Mouse (Mus musculus) lung, postnatal 0 days (tissue): ENCODE data around the gene Dnajb4. TPM values are rescaled to one million over a fixed set of nuclear protein-coding genes. Genes with fewer than 3 reads are reported as not detected.
A peak's percentile ranks its signal among the peaks of the same experiment; 100 is the strongest.

Source experiments
- ATAC-seq: fragments of 200-750 bp; cut with Nextera tagmentation; 2 replicates; pipeline ENCODE4 v1.8.0; 2017; ENCODE audit warnings: moderate library complexity
- DNase-seq: peaks from one replicate; pipeline ENCODE4 v3.0.0-alpha.2; 2016; ENCODE audit warnings: low spot score
- H3K27ac ChIP-seq: fragments of 300-500 bp; sonication (generic); 2 replicates; pipeline ENCODE4 v1.5.1; 2014; ENCODE audit warnings: antibody characterized with exemption, mild to moderate bottlenecking, low read length, mixed read lengths
- H3K27me3 ChIP-seq: fragments of 300-500 bp; sonication (generic); replicated peaks from 2 replicates; pipeline ENCODE4 v1.6.1; 2014; ENCODE audit warnings: low read length, mixed read lengths; ENCODE audit not compliant: insufficient read depth
- H3K36me3 ChIP-seq: fragments of 300-500 bp; sonication (generic); 2 replicates; pipeline ENCODE4 v1.6.1; 2014; ENCODE audit warnings: low read length, mixed read lengths; ENCODE audit not compliant: insufficient read depth
- H3K4me1 ChIP-seq: fragments of 300-500 bp; sonication (generic); 2 replicates; pipeline ENCODE4 v1.6.1; 2014; ENCODE audit warnings: antibody characterized with exemption, low read depth, low read length, mixed read lengths; ENCODE audit not compliant: insufficient read depth
- H3K4me2 ChIP-seq: fragments of 300-500 bp; sonication (generic); replicated peaks from 2 replicates; pipeline ENCODE4 v1.6.1; 2014; ENCODE audit warnings: low read depth, mild to moderate bottlenecking, low read length, moderate library complexity, mixed read lengths
- H3K4me3 ChIP-seq: fragments of 300-500 bp; sonication (generic); 2 replicates; pipeline ENCODE4 v1.5.1; 2014; ENCODE audit warnings: low read depth, low read length
- H3K9ac ChIP-seq: fragments of 300-500 bp; sonication (generic); replicated peaks from 2 replicates; pipeline ENCODE4 v1.6.1; 2014; ENCODE audit warnings: low read depth, mild to moderate bottlenecking
- H3K9me3 ChIP-seq: fragments of 300-500 bp; sonication (generic); 2 replicates; pipeline ENCODE4 v1.6.1; 2016; ENCODE audit warnings: low read length, mixed read lengths
- CTCF ChIP-seq: IDR thresholded peaks from 2 replicates; pipeline ENCODE4 v1.5.1; 2016; ENCODE audit warnings: antibody characterized with exemption, mild to moderate bottlenecking
- EP300 ChIP-seq: IDR thresholded peaks from 2 replicates; pipeline ENCODE4 v1.6.1; 2016; ENCODE audit warnings: antibody characterized with exemption, mild to moderate bottlenecking, control low read depth
- WGBS: fragments of 180-500 bp; shearing (Covaris S2); extraction: QIAGEN DNeasy Blood & Tissue Kit; methylation state at CpG from one replicate; pipeline ENCODE4 v1.1.7; 2014; 5-methylcytosine and 5-hydroxymethylcytosine counted together
- polyA plus RNA-seq: library from polyadenylated mRNA; unstranded; fragments of >200 nt; fragmentation: Nextera tagmentation; extraction: Ambion mirVana; gene quantifications from 2 replicates; pipeline ENCODE4 v1.2.1, GENCODE M21; 2015

The Dnajb4 gene
- polyA plus RNA-seq, 1 experiment from 2014 or later, result 54.0 TPM

- Histone ChIP-seq H3K27ac (no peak overlapping the region), H3K27me3 (no peaks in the 10 kb centered on the region), H3K9me3 (no peaks in the 10 kb centered on the region), H3K4me1 (no peaks in the 10 kb centered on the region), H3K9ac (no peak overlapping the region), H3K4me2 (no peak overlapping the region), H3K36me3 (no peaks in the 10 kb centered on the region), H3K4me3 (no peak overlapping the region)
- DNase-seq (no peak), ATAC-seq (no peak)
- WGBS, result 70% methylated on average over 23 of the region's 23 CpGs
- TF ChIP-seq CTCF, result no peak
- TF ChIP-seq EP300, result no peak
These were observed 53.1 kb downstream of the Dnajb4 start for GRCm38 (mm10) chr3:152156816-152157496.

GRCm38 (mm10) chr3:152155296-152155948 lies 54.7 kb downstream of the Dnajb4 start:
- H3K9ac ChIP-seq, result no peak overlapping the region
- ATAC-seq (no peak), DNase-seq (no peak)
- H3K4me3 ChIP-seq, result no peak overlapping the region
- H3K27ac ChIP-seq, result no peak overlapping the region
- no peak overlapping the region for H3K4me2 ChIP-seq
- no peaks in the 10 kb centered on the region for H3K36me3 ChIP-seq
- no peaks in the 10 kb centered on the region for H3K9me3 ChIP-seq
- H3K4me1 ChIP-seq, result no peaks in the 10 kb centered on the region
- TF ChIP-seq EP300, result no peak
- no peak for TF ChIP-seq CTCF
- 52% methylated on average over 11 of the region's 11 CpGs for WGBS
- H3K27me3 ChIP-seq, result no peaks in the 10 kb centered on the region

GRCm38 (mm10) chr3:152154095-152154494 lies 56.0 kb downstream of the Dnajb4 start:
- ATAC-seq (no peak), DNase-seq (no peak)
- Histone ChIP-seq H3K9ac (no peak overlapping the region), H3K4me3 (no peak overlapping the region), H3K4me1 (0 out of 2 replicates have a peak, but pooled peaks cover 4% of the 10 kb centered on the region), H3K9me3 (no peaks in the 10 kb centered on the region), H3K27me3 (no peaks in the 10 kb centered on the region), H3K36me3 (no peaks in the 10 kb centered on the region), H3K4me2 (no peak overlapping the region), H3K27ac (no peak overlapping the region)
- 84% methylated on average over 5 of the region's 5 CpGs for WGBS
- no peak for TF ChIP-seq CTCF
- no peak for TF ChIP-seq EP300

GRCm38 (mm10) chr3:152153152-152153551 lies 57.0 kb downstream of the Dnajb4 start:
- Histone ChIP-seq H3K4me1 (0 out of 2 replicates have a peak, but pooled peaks cover 4% of the 10 kb centered on the region), H3K27me3 (no peaks in the 10 kb centered on the region), H3K9ac (no peak overlapping the region), H3K4me2 (no peak overlapping the region), H3K9me3 (no peaks in the 10 kb centered on the region), H3K36me3 (no peaks in the 10 kb centered on the region), H3K27ac (no peak overlapping the region), H3K4me3 (no peak overlapping the region)
- TF ChIP-seq CTCF (no peak), EP300 (no peak)
- DNase-seq (no peak), ATAC-seq (no peak)
- WGBS, result 73% methylated on average over 2 of the region's 2 CpGs

- Histone ChIP-seq H3K27me3 (no peaks in the 10 kb centered on the region), H3K4me1 (peaks cover 9% of the 10 kb centered on the region), H3K4me3 (no peak overlapping the region), H3K4me2 (no peak overlapping the region), H3K36me3 (no peaks in the 10 kb centered on the region), H3K9ac (no peak overlapping the region), H3K9me3 (no peaks in the 10 kb centered on the region), H3K27ac (no peak overlapping the region)
- no peak for ATAC-seq
- TF ChIP-seq EP300 (no peak), CTCF (no peak)
- WGBS, result 92% methylated on average over 1 of the region's 1 CpGs
- DNase-seq, result no peak
These were observed 57.7 kb downstream of the Dnajb4 start for GRCm38 (mm10) chr3:152152483-152152804.

DNA sequence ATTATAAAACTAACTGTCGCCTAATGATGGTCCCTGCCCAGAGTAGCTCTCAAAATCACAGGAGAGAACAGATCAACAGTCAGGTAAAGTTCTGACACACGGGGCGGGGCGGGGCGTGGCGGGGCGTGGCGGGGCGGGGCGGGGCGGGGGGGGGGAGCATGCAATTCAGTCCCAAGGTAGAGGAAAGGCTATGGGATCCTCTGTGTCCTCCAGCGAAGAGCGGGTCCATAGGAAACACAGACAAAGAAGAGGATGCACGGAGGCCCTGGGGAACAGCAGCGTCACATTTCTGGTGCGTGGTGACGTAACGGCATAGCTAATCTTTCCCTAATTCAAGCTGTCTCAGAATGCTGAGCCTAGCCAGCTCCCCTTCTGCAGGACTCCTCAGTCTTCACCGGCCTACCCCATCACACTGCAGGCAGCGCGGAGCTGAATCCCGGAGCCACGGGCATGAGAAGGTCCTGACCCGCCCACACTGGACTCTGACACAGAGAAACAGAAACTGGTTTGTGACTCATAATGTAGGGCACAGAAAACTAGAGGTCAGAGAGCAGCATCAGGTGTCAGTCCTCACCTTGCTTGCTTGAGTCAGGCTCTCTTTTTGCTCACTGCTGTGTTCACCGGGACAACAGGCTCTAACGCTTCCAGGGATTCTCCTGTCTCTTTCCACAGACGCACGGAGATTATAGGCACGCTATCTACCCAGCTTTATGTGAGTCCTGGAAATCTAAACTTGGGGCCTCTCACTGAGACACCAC lies 58.2 kb downstream of the Dnajb4 start:
- Histone ChIP-seq H3K27me3 (no peaks in the 10 kb centered on the region), H3K4me2 (0 out of 2 replicates have a peak overlapping the region, but pooled peaks have one; percentile 30), H3K4me1 (peaks cover 9% of the 10 kb centered on the region), H3K27ac (no peak overlapping the region), H3K9ac (no peak overlapping the region), H3K4me3 (no peak overlapping the region), H3K9me3 (no peaks in the 10 kb centered on the region), H3K36me3 (no peaks in the 10 kb centered on the region)
- peak; percentile 26 for DNase-seq
- TF ChIP-seq CTCF (no peak), EP300 (no peak)
- 66% methylated on average over 23 of the region's 29 CpGs for WGBS
- ATAC-seq, result no peak
